Mouse (Mus musculus): ENCODE measurements at regions not wholly inside any gene's neighbourhood (a gene's known extent, or its start where the extent isn't known, plus 50 kb on each side); places are given as distances from the start of the nearest gene placed in this dataset.

DNA sequence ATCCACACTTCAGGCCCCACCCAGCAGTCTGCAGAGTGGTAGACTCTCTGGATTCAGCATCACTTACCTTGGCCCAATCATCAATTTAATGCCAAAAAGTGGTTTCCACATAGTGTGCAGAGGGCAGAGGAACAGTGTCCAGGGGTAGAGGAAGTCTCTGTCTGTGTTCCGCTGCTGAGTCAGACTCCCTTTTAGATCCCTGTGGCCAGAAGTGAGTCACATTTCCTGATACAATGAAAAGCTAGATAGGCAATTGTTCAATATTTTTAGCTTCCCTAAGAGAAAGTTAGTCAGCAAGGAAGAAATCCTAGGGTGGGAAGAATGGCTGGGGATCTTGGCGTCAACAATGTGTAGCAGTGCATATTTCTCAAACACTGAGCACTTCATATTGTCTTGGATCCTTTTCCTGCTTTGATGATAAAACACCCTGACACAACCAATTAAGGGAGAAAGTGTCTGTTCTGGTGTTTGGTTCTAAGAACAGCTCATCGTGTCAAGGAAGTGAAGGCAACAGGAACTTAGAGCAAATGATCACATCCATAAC, 114.6 kb upstream of the Alg10b start:
- no peak for TF ChIP-seq ZC3H11A (IDR thresholded peaks at IDR 0.05; ENCODE audit: borderline replicate concordance, low read depth, low read length)
- no peak for TF ChIP-seq CHD2 (IDR thresholded peaks at IDR 0.05; ENCODE audit: low read depth, low read length)
- no peak for TF ChIP-seq ZNF384 (IDR thresholded peaks at IDR 0.05; ENCODE audit: low read depth, low read length)
- TF ChIP-seq MAFK (IDR thresholded peaks at IDR 0.05; ENCODE audit: insufficient read depth, low read depth, low read length), result no peak

Measured in ES-E14 (cell line).